Mouse (Mus musculus) MEL (cell line): ENCODE measurements around the gene Anxa2. TPM values are rescaled to one million over a fixed set of nuclear protein-coding genes. Genes with fewer than 3 reads are reported as not detected.

Source experiments
- DNase-seq: peaks from one replicate; pipeline ENCODE4 v3.0.0; 2011; ENCODE audit warnings: low read depth, low spot score
- H3K27ac ChIP-seq: 2 replicates; pipeline ENCODE4 v1.5.1; 2012; ENCODE audit warnings: low read depth, mild to moderate bottlenecking, control low read depth, low read length, moderate library complexity; ENCODE audit not compliant: control insufficient read depth
- H3K27me3 ChIP-seq, 2 experiments: fragments of 150-350 bp in 1 of 2; sonication (generic) in 1 of 2; 2 replicates each; pipeline ENCODE4 v1.6.1; 2012; ENCODE audit warnings: low read length in 2 of 2, mild to moderate bottlenecking in 2 of 2, improper control_type of control experiment in 1 of 2, moderate library complexity in 1 of 2; ENCODE audit not compliant: insufficient read depth in 2 of 2, control insufficient read depth in 1 of 2
- H3K36me3 ChIP-seq, 2 experiments: 2 replicates each; pipeline ENCODE4 v1.6.1; 2012 to 2014; ENCODE audit warnings: low read length in 2 of 2, improper control_type of control experiment in 1 of 2, inconsistent platforms in 1 of 2, mild to moderate bottlenecking in 1 of 2; ENCODE audit not compliant: insufficient read depth in 2 of 2, control insufficient read depth in 1 of 2
- H3K4me1 ChIP-seq, 2 experiments: fragments of 150-350 bp in 1 of 2; sonication (generic) in 1 of 2; 2 replicates each; pipeline ENCODE4 v1.6.1; 2012; ENCODE audit warnings: low read length in 2 of 2, improper control_type of control experiment in 1 of 2, mild to moderate bottlenecking in 1 of 2; ENCODE audit not compliant: insufficient read depth in 2 of 2, control insufficient read depth in 1 of 2
- H3K4me3 ChIP-seq, 2 experiments: fragments of 150-350 bp in 1 of 2; sonication (generic) in 1 of 2; 2 replicates each; pipeline ENCODE4 v1.5.1; 2012; ENCODE audit warnings: low read depth in 2 of 2, low read length in 2 of 2, mild to moderate bottlenecking in 2 of 2, moderate library complexity in 2 of 2, control low read depth in 1 of 2, improper control_type of control experiment in 1 of 2; ENCODE audit not compliant: control insufficient read depth in 1 of 2, insufficient read depth in 1 of 2
- H3K79me2 ChIP-seq: 2 replicates; pipeline ENCODE4 v1.6.1; 2012; ENCODE audit warnings: mild to moderate bottlenecking, low read length, moderate library complexity; ENCODE audit not compliant: control insufficient read depth, poor library complexity, insufficient read depth
- H3K9ac ChIP-seq: 2 replicates; pipeline ENCODE4 v1.6.1; 2012; ENCODE audit warnings: low read depth, mild to moderate bottlenecking, control low read depth, low read length, moderate library complexity; ENCODE audit not compliant: control insufficient read depth, poor library complexity, severe bottlenecking
- H3K9me3 ChIP-seq: fragments of 150-350 bp; sonication (generic); replicated peaks from 2 replicates; pipeline ENCODE4 v1.6.1; 2012; ENCODE audit warnings: mild to moderate bottlenecking, low read length, improper control_type of control experiment, moderate library complexity; ENCODE audit not compliant: insufficient read depth
- CHD2 ChIP-seq: IDR thresholded peaks from 2 replicates; pipeline ENCODE4 v1.6.1; 2011; ENCODE audit warnings: low read length, improper control_type of control experiment
- E2F4 ChIP-seq: IDR thresholded peaks from 2 replicates; pipeline ENCODE4 v1.6.1; 2011; ENCODE audit warnings: low read depth, low read length, improper control_type of control experiment, borderline replicate concordance
- ELF1 ChIP-seq: IDR thresholded peaks from 2 replicates; pipeline ENCODE4 v1.6.1; 2014; ENCODE audit warnings: low read depth, mild to moderate bottlenecking, inconsistent platforms, low read length, improper control_type of control experiment, moderate library complexity
- EP300 ChIP-seq, 2 experiments: IDR thresholded peaks; 2 replicates each; pipeline ENCODE4 v1.6.1; 2011; ENCODE audit warnings: improper control_type of control experiment in 2 of 2, low read length in 2 of 2, low read depth in 1 of 2, mild to moderate bottlenecking in 1 of 2
- ETS1 ChIP-seq: IDR thresholded peaks from 2 replicates; pipeline ENCODE4 v1.6.1; 2012; ENCODE audit warnings: low read depth, mild to moderate bottlenecking, inconsistent platforms, low read length, improper control_type of control experiment, moderate library complexity
- GABPA ChIP-seq: IDR thresholded peaks from 2 replicates; pipeline ENCODE4 v1.6.1; 2012; ENCODE audit warnings: low read depth, mild to moderate bottlenecking, inconsistent platforms, low read length, improper control_type of control experiment, moderate library complexity
- GATA1 ChIP-seq: IDR thresholded peaks from 2 replicates; pipeline ENCODE4 v1.6.1; 2011; ENCODE audit warnings: low read depth, low read length, improper control_type of control experiment
- HCFC1 ChIP-seq: IDR thresholded peaks from 2 replicates; pipeline ENCODE4 v1.6.1; 2012; ENCODE audit warnings: low read depth, mild to moderate bottlenecking, inconsistent platforms, low read length, improper control_type of control experiment, moderate library complexity
- KAT2A ChIP-seq: conservative IDR thresholded peaks from 2 replicates; pipeline ENCODE4 v1.6.1; 2012; ENCODE audit warnings: low read depth, low read length, improper control_type of control experiment, inconsistent platforms
- MAFK ChIP-seq: IDR thresholded peaks from 2 replicates; pipeline ENCODE4 v1.6.1; 2011; ENCODE audit warnings: low read depth, mild to moderate bottlenecking, low read length, improper control_type of control experiment, borderline replicate concordance
- MAZ ChIP-seq: IDR thresholded peaks from 2 replicates; pipeline ENCODE4 v1.6.1; 2012; ENCODE audit warnings: low read depth, mild to moderate bottlenecking, inconsistent platforms, low read length, improper control_type of control experiment
- MEF2A ChIP-seq: IDR thresholded peaks from 2 replicates; pipeline ENCODE4 v1.6.1; 2014; ENCODE audit warnings: low read depth, mild to moderate bottlenecking, inconsistent platforms, low read length, improper control_type of control experiment; ENCODE audit not compliant: poor library complexity, insufficient replicate concordance, severe bottlenecking; ENCODE audit errors: extremely low read depth
- MXI1 ChIP-seq: IDR thresholded peaks from 2 replicates; pipeline ENCODE4 v1.6.1; 2011; ENCODE audit warnings: mild to moderate bottlenecking, low read depth, low read length, improper control_type of control experiment
- MYB ChIP-seq: IDR thresholded peaks from 2 replicates; pipeline ENCODE4 v1.6.1; 2011; ENCODE audit warnings: mild to moderate bottlenecking, low read depth, low read length, improper control_type of control experiment
- NELFE ChIP-seq: IDR thresholded peaks from 2 replicates; pipeline ENCODE4 v1.6.1; 2011; ENCODE audit warnings: low read depth, low read length, improper control_type of control experiment
- POLR2A ChIP-seq, 2 experiments: IDR thresholded peaks; 2 replicates each; pipeline ENCODE4 v1.6.1; 2011 to 2012; ENCODE audit warnings: low read length in 2 of 2, mild to moderate bottlenecking in 2 of 2, control low read depth in 1 of 2, improper control_type of control experiment in 1 of 2, low read depth in 1 of 2, moderate library complexity in 1 of 2; ENCODE audit not compliant: control insufficient read depth in 1 of 2, insufficient read depth in 1 of 2, poor library complexity in 1 of 2
- POLR2AphosphoS2 ChIP-seq: IDR thresholded peaks from 2 replicates; pipeline ENCODE4 v1.6.1; 2011; ENCODE audit warnings: low read length, improper control_type of control experiment
- RAD21 ChIP-seq: IDR thresholded peaks from 2 replicates; pipeline ENCODE4 v1.6.1; 2011; ENCODE audit warnings: mild to moderate bottlenecking, low read depth, low read length, improper control_type of control experiment
- RCOR1 ChIP-seq: IDR thresholded peaks from 2 replicates; pipeline ENCODE4 v1.6.1; 2012; ENCODE audit warnings: low read depth, mild to moderate bottlenecking, inconsistent platforms, low read length, improper control_type of control experiment
- SMC3 ChIP-seq: IDR thresholded peaks from 2 replicates; pipeline ENCODE4 v1.6.1; 2011; ENCODE audit warnings: low read depth, low read length, improper control_type of control experiment
- TAL1 ChIP-seq: IDR thresholded peaks from 2 replicates; pipeline ENCODE4 v1.6.1; 2012; ENCODE audit warnings: mild to moderate bottlenecking, inconsistent platforms, low read length, moderate library complexity, mixed read lengths
- TBP ChIP-seq: IDR thresholded peaks from 2 replicates; pipeline ENCODE4 v1.8.0; 2011; ENCODE audit warnings: low read depth, low read length, improper control_type of control experiment
- UBTF ChIP-seq: IDR thresholded peaks from 2 replicates; pipeline ENCODE4 v1.6.1; 2012; ENCODE audit warnings: low read depth, mild to moderate bottlenecking, inconsistent platforms, low read length, improper control_type of control experiment, moderate library complexity, borderline replicate concordance; ENCODE audit not compliant: insufficient read depth
- USF2 ChIP-seq, 2 experiments: IDR thresholded peaks; 2 replicates each; pipeline ENCODE4 v1.6.1; 2011 to 2012; ENCODE audit warnings: improper control_type of control experiment in 2 of 2, low read length in 2 of 2, borderline replicate concordance in 1 of 2, inconsistent platforms in 1 of 2, low read depth in 1 of 2, mild to moderate bottlenecking in 1 of 2; ENCODE audit not compliant: insufficient read depth in 1 of 2
- ZC3H11A ChIP-seq: IDR thresholded peaks from 2 replicates; pipeline ENCODE4 v1.6.1; 2012; ENCODE audit warnings: low read depth, mild to moderate bottlenecking, inconsistent platforms, low read length, improper control_type of control experiment
- ZKSCAN1 ChIP-seq: IDR thresholded peaks from 2 replicates; pipeline ENCODE4 v1.6.1; 2012; ENCODE audit warnings: low read depth, mild to moderate bottlenecking, inconsistent platforms, low read length, improper control_type of control experiment, moderate library complexity
- ZMIZ1 ChIP-seq: IDR thresholded peaks from 2 replicates; pipeline ENCODE4 v1.6.1; 2012; ENCODE audit warnings: low read depth, mild to moderate bottlenecking, inconsistent platforms, low read length, improper control_type of control experiment, moderate library complexity
- ZNF384 ChIP-seq: IDR thresholded peaks from 2 replicates; pipeline ENCODE4 v1.6.1; 2012; ENCODE audit warnings: low read depth, mild to moderate bottlenecking, inconsistent platforms, low read length, improper control_type of control experiment
- polyA plus RNA-seq, 2 experiments: library from polyadenylated mRNA; stranded (reverse) in 1 of 2; unstranded in 1 of 2; fragments of >175 nt in 1 of 2; fragments of >200 nt in 1 of 2; gene quantifications; 2 replicates each; pipeline versions ENCODE4 v1.2.1 to v1.2.4; 2012; ENCODE audit warnings: low replicate concordance in 2 of 2, low read depth in 1 of 2; ENCODE audit not compliant: insufficient read length in 2 of 2, insufficient read depth in 1 of 2, missing spikeins in 1 of 2
- total RNA-seq: library from RNA; depleted of rRNA; stranded (reverse); fragments of 300-350 nt; gene quantifications from 2 replicates; pipeline ENCODE4 v1.2.3, GENCODE M21; 2012

Gene Anxa2
- total and polyA plus RNA-seq, 3 experiments = 33.9 to 190 TPM; not detected in 1

DNA sequence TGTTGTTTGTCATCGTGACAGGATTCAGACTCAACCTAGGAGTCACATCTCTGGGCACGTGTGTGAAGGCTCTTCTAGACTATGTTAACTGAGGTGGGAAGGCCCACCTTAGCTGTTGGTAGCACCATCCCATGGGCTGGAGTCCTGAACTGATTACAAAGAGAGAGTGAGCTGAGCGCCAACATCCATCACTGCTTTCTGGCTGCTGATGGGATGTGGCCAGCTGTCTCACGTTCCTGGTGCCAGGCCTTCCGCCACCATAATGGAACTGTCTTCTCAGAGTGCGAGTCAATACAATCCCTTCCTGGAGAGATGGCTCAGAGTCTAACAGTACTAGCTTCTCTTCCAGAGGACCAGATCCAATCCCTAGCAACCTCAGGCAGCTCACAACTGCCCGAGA lies 62.0 kb downstream of the Anxa2 start:
- no peak for DNase-seq
- no peaks in the 10 kb centered on the region for H3K4me1 ChIP-seq
- no peaks in the 10 kb centered on the region for H3K79me2 ChIP-seq
- H3K9me3 ChIP-seq = no peaks in the 10 kb centered on the region
- no peaks in the 10 kb centered on the region for H3K36me3 ChIP-seq
- no peak overlapping the region for H3K27ac ChIP-seq
- H3K9ac ChIP-seq = no peak overlapping the region
- TF ChIP-seq MEF2A = no peak
- no peak for TF ChIP-seq MYB
- no peak for TF ChIP-seq POLR2AphosphoS2
- TF ChIP-seq UBTF = no peak
- TF ChIP-seq GABPA = no peak
- no peak for TF ChIP-seq USF2 (IDR thresholded peaks at IDR 0.05; ENCODE audit: borderline replicate concordance in 1 of 2, insufficient read depth in 1 of 2, low read depth in 1 of 2, low read length in 2 of 2)
- no peak for TF ChIP-seq MAZ
- no peak for TF ChIP-seq ELF1
- TF ChIP-seq EP300 (IDR thresholded peaks at IDR 0.05; ENCODE audit: low read depth in 1 of 2, low read length in 2 of 2) = no peak
- TF ChIP-seq RCOR1 = no peak
- TF ChIP-seq SMC3 = no peak
- TF ChIP-seq E2F4 = no peak
- TF ChIP-seq ZNF384 = no peak
- TF ChIP-seq HCFC1 = no peak
- TF ChIP-seq KAT2A = no peak
- TF ChIP-seq CHD2 = no peak
- no peak for TF ChIP-seq MAFK
- H3K4me3 ChIP-seq = no peak overlapping the region
- H3K27me3 ChIP-seq = no peaks in the 10 kb centered on the region

DNA sequence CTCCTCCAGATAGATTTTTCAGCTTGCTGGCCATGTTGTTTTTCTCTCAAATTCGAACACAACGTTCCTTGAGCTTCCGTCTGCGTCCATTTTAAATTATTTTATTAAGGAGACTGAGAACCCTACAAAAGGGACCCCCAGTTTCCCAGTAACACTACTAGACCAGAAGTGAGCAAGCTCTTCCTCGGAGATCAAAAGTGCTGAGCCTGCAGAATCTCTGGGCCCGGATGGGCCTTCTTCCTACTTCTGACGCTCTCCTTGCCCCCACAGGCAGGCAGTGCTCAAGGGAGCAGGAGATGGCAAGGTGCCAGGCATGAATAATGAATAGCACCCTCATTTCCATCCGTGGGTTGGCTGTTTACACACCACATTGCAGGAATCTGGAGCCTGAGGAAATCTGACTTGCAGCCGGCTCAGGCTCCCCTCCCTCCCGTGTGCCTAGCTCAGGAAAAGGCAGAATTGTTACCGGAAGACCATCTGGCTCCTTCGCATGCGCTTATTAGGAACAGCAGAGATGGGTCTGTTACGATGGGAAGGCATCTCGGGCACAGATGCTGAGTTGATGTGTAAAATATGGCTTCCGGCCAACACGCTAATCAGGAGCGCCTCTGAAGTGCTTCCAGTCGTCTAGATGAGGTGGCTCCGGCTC lies 64.1 kb downstream of the Anxa2 start:
- no peak overlapping the region for H3K27ac ChIP-seq
- H3K9me3 ChIP-seq = no peaks in the 10 kb centered on the region
- H3K9ac ChIP-seq = no peak overlapping the region
- H3K4me3 ChIP-seq = no peak overlapping the region
- no peak for DNase-seq
- H3K79me2 ChIP-seq = no peaks in the 10 kb centered on the region
- no peaks in the 10 kb centered on the region for H3K4me1 ChIP-seq
- H3K27me3 ChIP-seq = no peaks in the 10 kb centered on the region
- H3K36me3 ChIP-seq = no peaks in the 10 kb centered on the region
- TF ChIP-seq TBP = no peak
- no peak for TF ChIP-seq ETS1
- no peak for TF ChIP-seq NELFE
- no peak for TF ChIP-seq GATA1
- TF ChIP-seq RAD21 = no peak
- no peak for TF ChIP-seq MXI1
- no peak for TF ChIP-seq POLR2A (IDR thresholded peaks at IDR 0.05; ENCODE audit: control insufficient read depth in 1 of 2, insufficient read depth in 1 of 2, low read depth in 1 of 2, low read length in 2 of 2, poor library complexity in 1 of 2)
- no peak for TF ChIP-seq ZKSCAN1
- no peak for TF ChIP-seq ZC3H11A
- no peak for TF ChIP-seq HCFC1
- TF ChIP-seq POLR2AphosphoS2 = no peak
- no peak for TF ChIP-seq ZMIZ1
- no peak for TF ChIP-seq CHD2
- TF ChIP-seq TAL1 = no peak
- TF ChIP-seq MAZ = no peak
- no peak for TF ChIP-seq E2F4
- TF ChIP-seq KAT2A = no peak
- TF ChIP-seq USF2 (IDR thresholded peaks at IDR 0.05; ENCODE audit: borderline replicate concordance in 1 of 2, insufficient read depth in 1 of 2, low read depth in 1 of 2, low read length in 2 of 2) = no peak
- TF ChIP-seq UBTF = no peak
